Mouse (Mus musculus): ENCODE measurements at regions not wholly inside any gene's neighbourhood (a gene's known extent, or its start where the extent isn't known, plus 50 kb on each side); places are given as distances from the start of the nearest gene placed in this dataset.

- TF ChIP-seq CTCF (conservative IDR thresholded peaks at IDR 0.05; ENCODE audit: low read length) (no peak), POU5F1 (IDR thresholded peaks at IDR 0.05; ENCODE audit: borderline replicate concordance, low read length) (no peak)
These were observed 137.5 kb upstream of the Sulf2 start for GRCm38 (mm10) chr2:166292987-166293386.
